Mouse (Mus musculus) heart, embryonic 16.5 days (tissue): ENCODE data around the gene Ppp2r5c. TPM values are rescaled to one million over a fixed set of nuclear protein-coding genes. Genes with fewer than 3 reads are reported as not detected.

Source experiments
- ATAC-seq: fragments of 200-750 bp; cut with Nextera tagmentation; replicated peaks from 2 replicates; pipeline ENCODE4 v1.8.0; 2017; ENCODE audit warnings: moderate number of reproducible peaks; ENCODE audit not compliant: insufficient read depth, low FRiP score; ENCODE audit errors: extremely low read depth
- H3K27ac ChIP-seq: fragments of 300-500 bp; sonication (generic); 2 replicates; pipeline ENCODE4 v1.5.1; 2014; ENCODE audit warnings: mild to moderate bottlenecking, low read length, control low read depth, moderate library complexity
- H3K27me3 ChIP-seq: fragments of 300-500 bp; sonication (generic); 2 replicates; pipeline ENCODE4 v1.6.1; 2014; ENCODE audit warnings: low read length, mixed read lengths; ENCODE audit not compliant: control insufficient read depth, insufficient read depth
- H3K36me3 ChIP-seq: fragments of 300-500 bp; sonication (generic); 2 replicates; pipeline ENCODE4 v1.6.1; 2014; ENCODE audit not compliant: control insufficient read depth, insufficient read depth
- H3K4me1 ChIP-seq: fragments of 300-500 bp; sonication (generic); 2 replicates; pipeline ENCODE4 v1.6.1; 2014; ENCODE audit warnings: low read length, mixed read lengths; ENCODE audit not compliant: control insufficient read depth, insufficient read depth
- H3K4me2 ChIP-seq: fragments of 300-500 bp; sonication (generic); 2 replicates; pipeline ENCODE4 v1.6.1; 2014; ENCODE audit warnings: low read depth, mild to moderate bottlenecking, control low read depth, low read length
- H3K4me3 ChIP-seq: fragments of 300-500 bp; sonication (generic); 2 replicates; pipeline ENCODE4 v1.5.1; 2014; ENCODE audit warnings: mild to moderate bottlenecking, control low read depth, low read length
- H3K9ac ChIP-seq: fragments of 300-500 bp; sonication (generic); 2 replicates; pipeline ENCODE4 v1.6.1; 2014; ENCODE audit warnings: low read length, control low read depth
- H3K9me3 ChIP-seq: fragments of 300-500 bp; sonication (generic); replicated peaks from 2 replicates; pipeline ENCODE4 v1.6.1; 2016; ENCODE audit warnings: low read length; ENCODE audit not compliant: control insufficient read depth
- WGBS: fragments of 180-500 bp; shearing (Covaris S2); extraction: QIAGEN DNeasy Blood & Tissue Kit; methylation state at CpG from one replicate; pipeline ENCODE4 v1.1.7; 2014; 5-methylcytosine and 5-hydroxymethylcytosine counted together
- polyA plus RNA-seq: library from polyadenylated mRNA; unstranded; fragments of >200 nt; fragmentation: Nextera tagmentation; extraction: Ambion mirVana; gene quantifications from 2 replicates; pipeline ENCODE4 v1.2.1, GENCODE M21; 2015

Ppp2r5c gene
- polyA plus RNA-seq = 130 and 132 TPM in 2 replicates

DNA sequence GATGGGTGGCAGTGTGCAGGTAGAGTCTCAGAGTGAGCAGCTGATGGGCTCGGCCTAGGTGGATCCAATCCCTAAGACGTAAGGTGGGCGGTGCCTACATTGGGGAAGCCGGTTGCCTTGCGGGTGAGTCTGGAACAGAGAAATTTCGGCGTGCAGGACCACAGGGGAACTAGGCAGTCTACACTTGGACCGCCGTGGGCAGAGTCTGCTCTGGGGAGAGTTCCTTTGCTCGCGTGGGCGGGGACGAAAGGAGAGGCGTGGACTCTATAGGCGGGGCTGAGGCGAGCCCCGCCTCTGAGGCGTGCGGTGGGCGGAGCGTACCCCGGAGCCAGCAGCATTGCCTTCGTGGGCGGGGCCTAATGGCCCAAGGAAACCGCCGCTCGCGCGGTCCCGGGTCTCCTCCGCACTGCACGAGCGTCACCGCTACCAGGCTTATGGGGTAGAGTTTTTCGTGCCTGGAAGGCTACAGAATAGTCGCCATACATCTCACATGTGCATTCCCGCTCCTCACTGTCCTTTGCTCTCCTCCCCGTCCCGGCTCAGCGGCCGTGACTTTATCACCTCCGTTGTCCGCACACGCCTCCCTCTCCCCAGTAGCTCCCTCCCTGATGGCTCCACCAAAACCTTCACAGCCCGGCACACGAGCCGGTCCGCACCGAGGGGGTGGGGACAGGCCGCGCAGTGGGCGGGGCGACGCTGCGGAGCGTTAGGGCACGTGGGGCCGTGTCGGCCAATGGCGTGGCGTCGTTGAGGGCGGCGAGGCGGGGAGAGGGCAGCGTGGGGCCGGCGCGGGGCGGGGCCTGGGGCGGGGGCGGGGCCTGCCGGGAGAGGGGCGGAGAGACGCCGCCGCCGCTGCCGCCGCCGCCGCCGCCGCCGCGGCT, at the start of gene Ppp2r5c:
Gene Ppp2r5c, plus strand, starts transcription at position 831 of the 881 bp plus-strand sequence.
- Histone ChIP-seq H3K9me3 (no peaks in the 10 kb centered on the region), H3K4me3 (peak within 1 kb of the TSS; percentile 89), H3K4me2 (peak within 1 kb of the TSS; percentile 81), H3K27me3 (no peaks in the 10 kb centered on the region; the same call in 1 of the 2 replicates), H3K36me3 (no peaks in the 10 kb centered on the region), H3K27ac (peak within 1 kb of the TSS; percentile 96), H3K9ac (peak within 1 kb of the TSS; percentile 95), H3K4me1 (peaks cover 8% of the 10 kb centered on the region; the same call in 1 of the 2 replicates)
- ATAC-seq = peak; percentile 98
- under 1% methylated on average over 71 of the region's 86 CpGs for WGBS

DNA sequence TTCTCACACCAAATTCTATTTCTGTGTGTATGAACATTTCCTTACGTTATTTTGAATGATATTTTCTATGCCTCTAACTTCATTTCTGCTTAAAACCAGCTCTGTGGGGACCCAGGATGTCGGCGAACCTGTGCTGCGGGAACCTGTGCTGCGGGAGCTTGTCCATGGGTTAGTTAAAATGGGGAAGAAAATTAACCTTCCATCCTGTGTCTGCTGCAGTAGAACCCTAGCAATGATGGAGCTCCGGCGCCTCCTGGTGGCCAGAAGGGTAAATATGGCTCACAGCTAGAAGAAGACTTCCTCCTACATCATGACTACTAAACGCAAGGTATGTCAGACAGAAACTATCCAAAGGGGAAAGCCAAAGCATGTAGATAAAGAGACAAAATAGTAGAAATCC, 48.6 kb upstream of the Ppp2r5c start:
- H3K4me2 ChIP-seq = no peak overlapping the region
- peaks cover 6% of the 10 kb centered on the region for H3K9me3 ChIP-seq
- no peak overlapping the region for H3K27ac ChIP-seq
- no peak overlapping the region for H3K9ac ChIP-seq
- H3K27me3 ChIP-seq = no peaks in the 10 kb centered on the region
- no peaks in the 10 kb centered on the region for H3K4me1 ChIP-seq
- 29% methylated on average over 8 of the region's 8 CpGs for WGBS
- no peak overlapping the region for H3K4me3 ChIP-seq
- no peak for ATAC-seq
- H3K36me3 ChIP-seq = no peaks in the 10 kb centered on the region

DNA sequence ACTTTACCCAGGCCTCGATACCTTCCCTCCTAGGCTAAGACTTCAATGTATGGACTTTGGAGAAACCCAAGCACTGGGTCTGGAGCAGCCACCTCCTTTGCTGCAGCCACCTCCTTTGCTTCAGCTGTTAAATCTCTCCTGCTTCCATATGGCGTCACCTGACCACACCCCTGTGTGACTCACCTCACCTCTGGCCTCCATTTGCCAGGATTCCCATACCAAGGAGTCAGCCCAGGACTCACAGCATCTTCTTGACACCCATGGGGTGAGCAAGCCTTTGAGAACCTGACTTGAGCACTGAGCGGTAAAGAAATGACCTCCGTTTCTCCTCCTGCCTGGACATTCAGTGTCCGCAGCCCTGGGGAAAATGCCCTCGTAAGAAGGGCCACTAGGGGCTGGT, 47.8 kb upstream of the Ppp2r5c start:
- peaks cover 6% of the 10 kb centered on the region for H3K9me3 ChIP-seq
- H3K9ac ChIP-seq = no peak overlapping the region
- H3K36me3 ChIP-seq = no peaks in the 10 kb centered on the region
- no peak for ATAC-seq
- H3K4me3 ChIP-seq = no peak overlapping the region
- WGBS = 76% methylated on average over 6 of the region's 6 CpGs
- no peaks in the 10 kb centered on the region for H3K4me1 ChIP-seq
- no peak overlapping the region for H3K27ac ChIP-seq
- H3K4me2 ChIP-seq = no peak overlapping the region
- no peaks in the 10 kb centered on the region for H3K27me3 ChIP-seq

DNA sequence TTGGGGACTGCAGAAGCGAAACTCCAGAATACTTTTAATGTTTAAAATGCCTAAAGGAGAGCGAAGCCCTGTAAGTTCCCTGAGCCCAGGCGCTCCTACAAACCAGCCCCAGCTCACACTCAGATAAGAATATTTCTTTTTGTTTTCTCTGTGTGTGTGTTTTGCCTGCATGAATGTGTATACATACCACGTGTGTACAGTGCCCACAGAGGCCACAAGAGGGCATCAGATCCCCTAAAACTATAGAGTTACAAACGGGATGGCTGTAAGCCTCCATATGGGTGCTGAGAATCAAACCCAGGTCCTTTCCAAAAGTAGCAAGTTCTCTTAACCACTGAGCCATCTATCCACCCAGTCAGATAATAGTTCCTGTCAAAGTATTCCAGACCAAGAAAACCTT, 46.0 kb upstream of the Ppp2r5c start:
- Histone ChIP-seq H3K4me2 (no peak overlapping the region), H3K4me3 (no peak overlapping the region), H3K4me1 (no peaks in the 10 kb centered on the region), H3K9ac (no peak overlapping the region), H3K27ac (no peak overlapping the region), H3K9me3 (peaks cover 6% of the 10 kb centered on the region), H3K27me3 (no peaks in the 10 kb centered on the region), H3K36me3 (no peaks in the 10 kb centered on the region)
- no peak for ATAC-seq
- 85% methylated on average over 5 of the region's 5 CpGs for WGBS

DNA sequence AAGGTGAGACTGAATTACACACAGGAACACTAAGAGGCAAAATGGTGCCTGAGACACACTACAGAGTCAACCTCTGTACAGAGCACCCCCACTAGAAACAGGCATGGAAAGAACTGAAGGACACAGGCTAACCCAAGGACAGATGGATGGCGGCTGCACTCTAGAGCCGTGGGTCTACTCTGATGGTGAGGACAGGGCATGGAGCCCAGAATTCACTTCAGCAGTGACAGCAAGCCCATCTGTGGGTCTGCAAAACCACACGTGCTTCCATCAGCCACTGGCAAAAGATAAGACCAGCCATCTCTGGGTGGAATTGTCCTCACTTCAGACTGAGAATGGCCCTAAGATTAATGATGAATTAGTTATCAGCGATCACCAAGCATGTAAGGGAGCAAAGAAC, 45.0 kb upstream of the Ppp2r5c start:
- WGBS = 77% methylated on average over 4 of the region's 4 CpGs
- Histone ChIP-seq H3K36me3 (no peaks in the 10 kb centered on the region), H3K9ac (no peak overlapping the region), H3K4me3 (no peak overlapping the region), H3K9me3 (peaks cover 6% of the 10 kb centered on the region), H3K4me2 (no peak overlapping the region), H3K27me3 (no peaks in the 10 kb centered on the region), H3K4me1 (no peaks in the 10 kb centered on the region), H3K27ac (no peak overlapping the region)
- no peak for ATAC-seq

GRCm38 (mm10) chr12:110416244-110416643, 30.7 kb upstream of the Ppp2r5c start:
- ATAC-seq = no peak
- WGBS = 38% methylated on average over 3 of the region's 3 CpGs
- no peak overlapping the region for H3K4me3 ChIP-seq

GRCm38 (mm10) chr12:110417023-110417986, 29.6 kb upstream of the Ppp2r5c start:
- peak overlapping the region; percentile 24; the same call in 1 of the 2 replicates for H3K4me3 ChIP-seq
- H3K9me3 ChIP-seq = no peaks in the 10 kb centered on the region
- H3K4me1 ChIP-seq = peaks cover 10% of the 10 kb centered on the region
- H3K27ac ChIP-seq = no peak overlapping the region
- no peak overlapping the region for H3K9ac ChIP-seq
- H3K4me2 ChIP-seq = peak overlapping the region; percentile 45
- no peaks in the 10 kb centered on the region for H3K36me3 ChIP-seq
- ATAC-seq = no peak
- 44% methylated on average over 28 of the region's 28 CpGs for WGBS
- H3K27me3 ChIP-seq = no peaks in the 10 kb centered on the region

More at GRCm38 (mm10) chr12:110416244-110416643, 30.7 kb upstream of the Ppp2r5c start:
- Histone ChIP-seq H3K4me1 (peaks cover 10% of the 10 kb centered on the region), H3K27ac (no peak overlapping the region), H3K4me2 (no peak overlapping the region), H3K9me3 (no peaks in the 10 kb centered on the region), H3K27me3 (no peaks in the 10 kb centered on the region), H3K36me3 (no peaks in the 10 kb centered on the region), H3K9ac (no peak overlapping the region)

GRCm38 (mm10) chr12:110417987-110418734, 28.8 kb upstream of the Ppp2r5c start:
- Histone ChIP-seq H3K36me3 (no peaks in the 10 kb centered on the region), H3K4me3 (no peak overlapping the region), H3K4me2 (peak overlapping the region; percentile 21; the same call in 1 of the 2 replicates), H3K27me3 (no peaks in the 10 kb centered on the region), H3K4me1 (peaks cover 10% of the 10 kb centered on the region), H3K9me3 (no peaks in the 10 kb centered on the region), H3K9ac (peak overlapping the region; percentile 12; the same call in 1 of the 2 replicates), H3K27ac (peak overlapping the region; percentile 40; the same call in 1 of the 2 replicates)
- WGBS = 39% methylated on average over 20 of the region's 20 CpGs
- ATAC-seq = 0 out of 2 replicates have a peak, but pooled peaks have one; percentile 25
